Mouse (Mus musculus) spleen, adult 2 months (tissue): ENCODE results near the gene Mbl2.

Source experiments
- CTCF ChIP-seq: fragments of 200-500 bp; IDR thresholded peaks from 2 replicates; pipeline ENCODE4 v1.5.1; 2011; ENCODE audit warnings: mild to moderate bottlenecking, inconsistent platforms; ENCODE audit not compliant: insufficient read depth, insufficient read length, insufficient replicate concordance; ENCODE audit errors: extremely low read depth
- POLR2A ChIP-seq: fragments of 200-500 bp; IDR thresholded peaks from 2 replicates; pipeline ENCODE4 v1.6.1; 2011; ENCODE audit warnings: low read depth, low read length, inconsistent platforms

DNA sequence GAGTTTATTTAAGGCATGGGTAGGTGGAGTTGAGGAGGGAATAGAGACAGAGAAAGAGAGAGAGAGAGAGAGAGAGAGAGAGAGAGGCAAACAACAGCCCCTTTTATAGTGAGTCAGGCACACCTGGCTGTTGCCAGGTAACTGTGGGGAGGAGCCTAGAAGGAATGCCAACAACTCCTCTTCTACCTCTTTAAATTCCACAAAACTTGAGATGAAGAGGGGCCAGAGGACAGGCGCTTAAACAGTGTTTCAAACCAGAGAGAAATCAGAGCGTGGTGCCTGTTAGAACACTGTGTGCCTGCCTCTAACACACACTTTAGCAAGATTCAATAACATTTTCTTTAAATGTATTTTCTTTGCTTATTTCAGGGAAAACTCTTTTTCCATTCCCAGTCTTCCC, 19.5 kb downstream of the Mbl2 start:
- TF ChIP-seq POLR2A (no peak), CTCF (no peak)
